Mouse (Mus musculus) forebrain, embryonic 11.5 days (tissue): ENCODE results near the gene Exoc3l. TPM values are rescaled to one million over a fixed set of nuclear protein-coding genes. Genes with fewer than 3 reads are reported as not detected.

Source experiments
- ATAC-seq: fragments of 200-750 bp; cut with Nextera tagmentation; replicated peaks from 2 replicates; pipeline ENCODE4 v1.8.0; 2017; ENCODE audit warnings: moderate TSS enrichment; ENCODE audit not compliant: low FRiP score
- DNase-seq: peaks from one replicate; pipeline ENCODE4 v3.0.0-alpha.2; 2017; ENCODE audit warnings: low spot score
- H3K27ac ChIP-seq: fragments of 300-500 bp; sonication (generic); 2 replicates; pipeline ENCODE4 v1.5.1; 2014; ENCODE audit warnings: low read depth, low read length
- H3K27me3 ChIP-seq: fragments of 300-500 bp; sonication (generic); 2 replicates; pipeline ENCODE4 v1.6.1; 2014; ENCODE audit warnings: mild to moderate bottlenecking, low read length, mixed read lengths; ENCODE audit not compliant: control insufficient read depth, insufficient read depth
- H3K36me3 ChIP-seq: fragments of 300-500 bp; sonication (generic); 2 replicates; pipeline ENCODE4 v1.6.1; 2014; ENCODE audit warnings: mild to moderate bottlenecking, low read length, moderate library complexity, mixed read lengths; ENCODE audit not compliant: control insufficient read depth, insufficient read depth
- H3K4me1 ChIP-seq: fragments of 300-500 bp; sonication (generic); replicated peaks from 2 replicates; pipeline ENCODE4 v1.6.1; 2014; ENCODE audit warnings: low read length, mixed read lengths; ENCODE audit not compliant: control insufficient read depth, insufficient read depth
- H3K4me2 ChIP-seq: fragments of 300-500 bp; sonication (generic); 2 replicates; pipeline ENCODE4 v1.6.1; 2014; ENCODE audit warnings: low read depth, mild to moderate bottlenecking, low read length, moderate library complexity, mixed read lengths; ENCODE audit not compliant: severe bottlenecking
- H3K4me3 ChIP-seq: fragments of 300-500 bp; sonication (generic); 2 replicates; pipeline ENCODE4 v1.5.1; 2014; ENCODE audit warnings: low read depth, low read length
- H3K9ac ChIP-seq: fragments of 300-500 bp; sonication (generic); 2 replicates; pipeline ENCODE4 v1.6.1; 2014; ENCODE audit warnings: low read length
- H3K9me3 ChIP-seq: fragments of 300-500 bp; sonication (generic); 2 replicates; pipeline ENCODE4 v1.6.1; 2016; ENCODE audit warnings: low read length, mixed read lengths; ENCODE audit not compliant: control insufficient read depth
- WGBS: fragments of 180-500 bp; shearing (Covaris S2); extraction: QIAGEN DNeasy Blood & Tissue Kit; methylation state at CpG from one replicate; pipeline ENCODE4 v1.1.7; 2014; 5-methylcytosine and 5-hydroxymethylcytosine counted together
- polyA plus RNA-seq: library from polyadenylated mRNA; unstranded; fragments of >200 nt; fragmentation: Nextera tagmentation; extraction: Ambion mirVana; gene quantifications from 2 replicates; pipeline ENCODE4 v1.2.1, GENCODE M21; 2014

The Exoc3l gene
- 10.3 TPM in 2 replicates for polyA plus RNA-seq

GRCm38 (mm10) chr8:105295895-105296573 is at the start of gene Exoc3l:
Exoc3l (minus strand) TSS chr8:105296101.
- DNase-seq (no peak), ATAC-seq (no peak)
- H3K27me3 ChIP-seq, result no peaks in the 10 kb centered on the region
- no peak within 1 kb of the TSS for H3K27ac ChIP-seq
- peaks cover 10% of the 10 kb centered on the region for H3K4me1 ChIP-seq
- H3K9me3 ChIP-seq, result no peaks in the 10 kb centered on the region
- H3K36me3 ChIP-seq, result peaks cover 6% of the 10 kb centered on the region
- 77% methylated on average over 11 of the region's 11 CpGs for WGBS
- H3K4me3 ChIP-seq, result no peak within 1 kb of the TSS
- peak within 1 kb of the TSS; percentile 94; the same call in 1 of the 2 replicates for H3K4me2 ChIP-seq
- no peak within 1 kb of the TSS for H3K9ac ChIP-seq

- Histone ChIP-seq H3K27ac (no peak overlapping the region), H3K36me3 (no peaks in the 10 kb centered on the region), H3K9me3 (no peaks in the 10 kb centered on the region), H3K9ac (no peak overlapping the region), H3K27me3 (no peaks in the 10 kb centered on the region), H3K4me1 (peaks cover 8% of the 10 kb centered on the region), H3K4me2 (no peak overlapping the region), H3K4me3 (no peak overlapping the region)
- 71% methylated on average over 7 of the region's 7 CpGs for WGBS
- DNase-seq (peak; percentile 40), ATAC-seq (no peak)
Measured at GRCm38 (mm10) chr8:105345061-105345975, 49.4 kb upstream of the Exoc3l start.

- Histone ChIP-seq H3K9me3 (no peaks in the 10 kb centered on the region), H3K4me1 (peaks cover 8% of the 10 kb centered on the region), H3K27me3 (no peaks in the 10 kb centered on the region), H3K4me3 (no peak overlapping the region), H3K4me2 (no peak overlapping the region), H3K27ac (no peak overlapping the region), H3K36me3 (no peaks in the 10 kb centered on the region), H3K9ac (no peak overlapping the region)
- WGBS, result 79% methylated on average over 6 of the region's 8 CpGs
- no peak for DNase-seq
- no peak for ATAC-seq
Measured at GRCm38 (mm10) chr8:105343791-105344574, 48.1 kb upstream of the Exoc3l start.

- no peak overlapping the region for H3K4me3 ChIP-seq
- ATAC-seq (no peak), DNase-seq (no peak)
- H3K27ac ChIP-seq, result no peak overlapping the region
- no peaks in the 10 kb centered on the region for H3K9me3 ChIP-seq
- no peak overlapping the region for H3K4me2 ChIP-seq
- no peaks in the 10 kb centered on the region for H3K27me3 ChIP-seq
- no peaks in the 10 kb centered on the region for H3K36me3 ChIP-seq
- H3K9ac ChIP-seq, result no peak overlapping the region
- peaks cover 5% of the 10 kb centered on the region; the same call in 1 of the 2 replicates for H3K4me1 ChIP-seq
- WGBS, result 81% methylated on average over 4 of the region's 4 CpGs
Measured at GRCm38 (mm10) chr8:105342768-105343167, 46.9 kb upstream of the Exoc3l start.

GRCm38 (mm10) chr8:105341399-105341798 is 45.5 kb upstream of the Exoc3l start:
- H3K9me3 ChIP-seq, result no peaks in the 10 kb centered on the region
- H3K4me3 ChIP-seq, result no peak overlapping the region
- ATAC-seq, result no peak

GRCm38 (mm10) chr8:105339886-105340635 is 44.2 kb upstream of the Exoc3l start:
- Histone ChIP-seq H3K4me2 (no peak overlapping the region), H3K27ac (no peak overlapping the region), H3K4me3 (no peak overlapping the region), H3K36me3 (no peaks in the 10 kb centered on the region), H3K4me1 (no peaks in the 10 kb centered on the region), H3K9me3 (no peaks in the 10 kb centered on the region), H3K27me3 (no peaks in the 10 kb centered on the region), H3K9ac (no peak overlapping the region)
- DNase-seq, result peak; percentile 40
- no peak for ATAC-seq
- 81% methylated on average over 6 of the region's 6 CpGs for WGBS

More at GRCm38 (mm10) chr8:105341399-105341798, 45.5 kb upstream of the Exoc3l start:
- 0 out of 2 replicates have a peak, but pooled peaks cover 2% of the 10 kb centered on the region for H3K4me1 ChIP-seq
- peak; percentile 15 for DNase-seq
- 53% methylated on average over 8 of the region's 8 CpGs for WGBS
- H3K27me3 ChIP-seq, result no peaks in the 10 kb centered on the region
- H3K36me3 ChIP-seq, result no peaks in the 10 kb centered on the region
- no peak overlapping the region for H3K9ac ChIP-seq
- no peak overlapping the region for H3K27ac ChIP-seq
- no peak overlapping the region for H3K4me2 ChIP-seq

- 68% methylated on average over 4 of the region's 4 CpGs for WGBS
- Histone ChIP-seq H3K9ac (no peak overlapping the region), H3K9me3 (no peaks in the 10 kb centered on the region), H3K4me3 (no peak overlapping the region), H3K27me3 (no peaks in the 10 kb centered on the region), H3K4me1 (no peaks in the 10 kb centered on the region), H3K4me2 (no peak overlapping the region), H3K27ac (no peak overlapping the region), H3K36me3 (no peaks in the 10 kb centered on the region)
- DNase-seq, result peak; percentile 34
- ATAC-seq, result no peak
Measured at GRCm38 (mm10) chr8:105338992-105339391, 43.1 kb upstream of the Exoc3l start.
